Mouse (Mus musculus) midbrain, postnatal 0 days (tissue): ENCODE data around the gene Agmat. TPM values are rescaled to one million over a fixed set of nuclear protein-coding genes. Genes with fewer than 3 reads are reported as not detected.
A peak's percentile ranks its signal among the peaks of the same experiment; 100 is the strongest.

ENCODE experiments used
- ATAC-seq: fragments of 200-750 bp; cut with Nextera tagmentation; 2 replicates; pipeline ENCODE4 v1.8.0; 2017; ENCODE audit warnings: moderate number of reproducible peaks, mild to moderate bottlenecking, moderate TSS enrichment, moderate library complexity; ENCODE audit not compliant: low FRiP score
- DNase-seq: peaks from one replicate; pipeline ENCODE4 v3.0.0-alpha.2; 2015; ENCODE audit warnings: low spot score
- H3K27ac ChIP-seq: fragments of 300-500 bp; sonication (generic); 2 replicates; pipeline ENCODE4 v1.5.1; 2014; ENCODE audit warnings: low read depth, mild to moderate bottlenecking, low read length, mixed read lengths
- H3K27me3 ChIP-seq: fragments of 300-500 bp; sonication (generic); 2 replicates; pipeline ENCODE4 v1.6.1; 2014; ENCODE audit warnings: low read length, control low read depth, mixed read lengths; ENCODE audit not compliant: insufficient read depth
- H3K36me3 ChIP-seq: fragments of 300-500 bp; sonication (generic); 2 replicates; pipeline ENCODE4 v1.6.1; 2014; ENCODE audit warnings: low read length, control low read depth, mixed read lengths; ENCODE audit not compliant: insufficient read depth
- H3K4me1 ChIP-seq: fragments of 300-500 bp; sonication (generic); 2 replicates; pipeline ENCODE4 v1.6.1; 2014; ENCODE audit warnings: mild to moderate bottlenecking, control low read depth, antibody characterized with exemption, low read length, mixed read lengths; ENCODE audit not compliant: insufficient read depth
- H3K4me2 ChIP-seq: fragments of 300-500 bp; sonication (generic); 2 replicates; pipeline ENCODE4 v1.6.1; 2014; ENCODE audit warnings: low read depth, mild to moderate bottlenecking, low read length, mixed read lengths; ENCODE audit not compliant: poor library complexity, severe bottlenecking
- H3K4me3 ChIP-seq: fragments of 300-500 bp; sonication (generic); 2 replicates; pipeline ENCODE4 v1.5.1; 2014; ENCODE audit warnings: low read depth, mild to moderate bottlenecking, low read length, moderate library complexity
- H3K9ac ChIP-seq: fragments of 300-500 bp; sonication (generic); replicated peaks from 2 replicates; pipeline ENCODE4 v1.6.1; 2014; ENCODE audit warnings: mild to moderate bottlenecking, low read length, moderate library complexity, mixed read lengths; ENCODE audit not compliant: poor library complexity, severe bottlenecking
- H3K9me3 ChIP-seq: fragments of 300-500 bp; sonication (generic); 2 replicates; pipeline ENCODE4 v1.6.1; 2016; ENCODE audit warnings: low read length, control low read depth
- CTCF ChIP-seq: IDR thresholded peaks from 2 replicates; pipeline ENCODE4 v1.5.1; 2016; ENCODE audit warnings: antibody characterized with exemption, mild to moderate bottlenecking
- WGBS: fragments of 180-500 bp; shearing (Covaris S2); extraction: QIAGEN DNeasy Blood & Tissue Kit; methylation state at CpG from one replicate; pipeline ENCODE4 v1.1.7; 2014; 5-methylcytosine and 5-hydroxymethylcytosine counted together
- polyA plus RNA-seq: library from polyadenylated mRNA; unstranded; fragments of >200 nt; fragmentation: Nextera tagmentation; extraction: Ambion mirVana; gene quantifications from 2 replicates; pipeline ENCODE4 v1.2.1, GENCODE M21; 2015
- total RNA-seq: library from RNA; depleted of rRNA; stranded (reverse); fragments of >200 nt; gene quantifications from 2 replicates; pipeline ENCODE4 v1.2.3, GENCODE M21; 2014; rRNA removed

The Agmat gene
- total RNA-seq = not detected in 2 replicates
- polyA plus RNA-seq = not detected in 2 replicates

- 32% methylated on average over 25 of the region's 25 CpGs for WGBS
- Histone ChIP-seq H3K4me2 (no peak within 1 kb of the TSS), H3K27ac (no peak within 1 kb of the TSS), H3K36me3 (no peaks in the 10 kb centered on the region), H3K9ac (no peak within 1 kb of the TSS), H3K9me3 (no peaks in the 10 kb centered on the region), H3K4me1 (no peaks in the 10 kb centered on the region), H3K4me3 (no peak within 1 kb of the TSS), H3K27me3 (no peaks in the 10 kb centered on the region)
- TF ChIP-seq CTCF = no peak
- DNase-seq (no peak), ATAC-seq (no peak)
These were observed at the start of gene Agmat for GRCm38 (mm10) chr4:141746578-141747346. Agmat (plus strand) TSS chr4:141746672.

GRCm38 (mm10) chr4:141704625-141705024, 41.8 kb upstream of the Agmat start:
- 87% methylated on average over 2 of the region's 2 CpGs for WGBS
- no peak for TF ChIP-seq CTCF
- H3K9ac ChIP-seq = no peak overlapping the region
- ATAC-seq (no peak), DNase-seq (no peak)
- H3K4me2 ChIP-seq = no peak overlapping the region
- no peak overlapping the region for H3K4me3 ChIP-seq
- peaks cover 70% of the 10 kb centered on the region for H3K36me3 ChIP-seq
- H3K9me3 ChIP-seq = no peaks in the 10 kb centered on the region
- no peaks in the 10 kb centered on the region for H3K4me1 ChIP-seq
- no peaks in the 10 kb centered on the region for H3K27me3 ChIP-seq
- no peak overlapping the region for H3K27ac ChIP-seq

- Histone ChIP-seq H3K9me3 (no peaks in the 10 kb centered on the region), H3K4me3 (no peak overlapping the region), H3K4me1 (no peaks in the 10 kb centered on the region), H3K27me3 (no peaks in the 10 kb centered on the region), H3K27ac (no peak overlapping the region), H3K9ac (no peak overlapping the region), H3K36me3 (peaks cover 66% of the 10 kb centered on the region), H3K4me2 (no peak overlapping the region)
- ATAC-seq = peak; percentile 31; the same call in 1 of the 2 replicates
- DNase-seq = peak; percentile 90
- no peak for TF ChIP-seq CTCF
- 64% methylated on average over 4 of the region's 4 CpGs for WGBS
These were observed 41.1 kb upstream of the Agmat start for GRCm38 (mm10) chr4:141705331-141705730.

- no peak for ATAC-seq
- H3K9ac ChIP-seq = no peak overlapping the region
- H3K27ac ChIP-seq = no peak overlapping the region
- H3K4me1 ChIP-seq = no peaks in the 10 kb centered on the region
- H3K4me2 ChIP-seq = no peak overlapping the region
- TF ChIP-seq CTCF = no peak
- peaks cover 60% of the 10 kb centered on the region for H3K36me3 ChIP-seq
- no peaks in the 10 kb centered on the region for H3K27me3 ChIP-seq
- no peak for DNase-seq
- H3K4me3 ChIP-seq = no peak overlapping the region
- 97% methylated on average over 7 of the region's 7 CpGs for WGBS
- no peaks in the 10 kb centered on the region for H3K9me3 ChIP-seq
These were observed 38.5 kb upstream of the Agmat start for GRCm38 (mm10) chr4:141708005-141708404.

- no peak overlapping the region for H3K4me3 ChIP-seq
- H3K27ac ChIP-seq = no peak overlapping the region
- H3K9ac ChIP-seq = no peak overlapping the region
- no peak overlapping the region for H3K4me2 ChIP-seq
- no peak for TF ChIP-seq CTCF
- no peaks in the 10 kb centered on the region for H3K4me1 ChIP-seq
- H3K36me3 ChIP-seq = peaks cover 60% of the 10 kb centered on the region
- no peak for ATAC-seq
- H3K9me3 ChIP-seq = no peaks in the 10 kb centered on the region
- 99% methylated on average over 2 of the region's 2 CpGs for WGBS
- no peak for DNase-seq
- no peaks in the 10 kb centered on the region for H3K27me3 ChIP-seq
These were observed 37.5 kb upstream of the Agmat start for GRCm38 (mm10) chr4:141708971-141709370.

GRCm38 (mm10) chr4:141711250-141711649, 35.2 kb upstream of the Agmat start:
- TF ChIP-seq CTCF = no peak
- no peaks in the 10 kb centered on the region for H3K4me1 ChIP-seq
- H3K9me3 ChIP-seq = no peaks in the 10 kb centered on the region
- H3K4me2 ChIP-seq = no peak overlapping the region
- H3K9ac ChIP-seq = no peak overlapping the region
- ATAC-seq = no peak
- H3K36me3 ChIP-seq = peaks cover 40% of the 10 kb centered on the region
- DNase-seq = no peak
- H3K27ac ChIP-seq = no peak overlapping the region
- H3K4me3 ChIP-seq = no peak overlapping the region
- no peaks in the 10 kb centered on the region for H3K27me3 ChIP-seq
- WGBS = 100% methylated on average over 1 of the region's 1 CpGs
